Mouse (Mus musculus) right cerebral cortex, postnatal 25 days (tissue): ENCODE data around the gene Gpr150.

Experiments
- DNase-seq: peaks from one replicate; pipeline ENCODE4 v3.0.0; 2022

The Gpr150 gene

DNA sequence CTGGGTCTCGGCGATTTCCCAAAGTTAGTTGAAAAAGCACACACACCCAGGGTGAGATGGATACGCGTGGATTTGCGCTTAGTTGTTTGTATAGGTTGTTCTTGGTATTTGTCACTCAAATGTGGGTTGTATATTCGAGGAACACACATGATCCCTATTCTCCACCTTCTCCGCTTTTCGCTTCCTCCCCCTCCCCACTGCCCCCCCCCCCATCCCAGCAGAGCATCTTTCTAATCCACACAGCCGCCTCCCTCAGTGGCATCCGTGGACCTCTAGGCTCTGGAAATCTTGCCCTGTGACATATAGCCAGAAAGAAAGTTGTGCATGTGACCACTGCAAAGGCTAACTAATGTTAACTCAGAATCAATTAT is at the start of gene Gpr150:
TSS of gene Gpr150 (minus strand) at position 101 of the 371 bp plus-strand sequence.
- no peak for DNase-seq

DNA sequence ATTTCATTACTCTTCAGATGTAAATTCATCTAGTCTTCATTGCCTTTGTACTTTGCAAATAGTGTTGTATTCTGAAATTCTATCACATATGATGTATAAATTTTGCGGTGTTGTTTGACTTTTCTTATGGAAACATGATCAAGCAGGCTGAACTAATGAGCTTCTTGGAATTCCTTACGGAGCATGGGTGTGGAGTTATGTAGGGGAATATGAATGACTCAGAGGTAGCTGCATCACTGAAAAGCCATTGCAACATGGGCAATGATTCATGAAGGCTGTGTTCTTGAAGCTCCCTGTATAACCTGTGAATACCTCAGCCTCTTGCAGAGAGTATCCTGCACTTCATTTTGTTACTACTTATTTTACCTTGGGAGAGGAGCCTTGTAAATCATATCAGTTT is 45.2 kb upstream of the Gpr150 start:
- no peak for DNase-seq

DNA sequence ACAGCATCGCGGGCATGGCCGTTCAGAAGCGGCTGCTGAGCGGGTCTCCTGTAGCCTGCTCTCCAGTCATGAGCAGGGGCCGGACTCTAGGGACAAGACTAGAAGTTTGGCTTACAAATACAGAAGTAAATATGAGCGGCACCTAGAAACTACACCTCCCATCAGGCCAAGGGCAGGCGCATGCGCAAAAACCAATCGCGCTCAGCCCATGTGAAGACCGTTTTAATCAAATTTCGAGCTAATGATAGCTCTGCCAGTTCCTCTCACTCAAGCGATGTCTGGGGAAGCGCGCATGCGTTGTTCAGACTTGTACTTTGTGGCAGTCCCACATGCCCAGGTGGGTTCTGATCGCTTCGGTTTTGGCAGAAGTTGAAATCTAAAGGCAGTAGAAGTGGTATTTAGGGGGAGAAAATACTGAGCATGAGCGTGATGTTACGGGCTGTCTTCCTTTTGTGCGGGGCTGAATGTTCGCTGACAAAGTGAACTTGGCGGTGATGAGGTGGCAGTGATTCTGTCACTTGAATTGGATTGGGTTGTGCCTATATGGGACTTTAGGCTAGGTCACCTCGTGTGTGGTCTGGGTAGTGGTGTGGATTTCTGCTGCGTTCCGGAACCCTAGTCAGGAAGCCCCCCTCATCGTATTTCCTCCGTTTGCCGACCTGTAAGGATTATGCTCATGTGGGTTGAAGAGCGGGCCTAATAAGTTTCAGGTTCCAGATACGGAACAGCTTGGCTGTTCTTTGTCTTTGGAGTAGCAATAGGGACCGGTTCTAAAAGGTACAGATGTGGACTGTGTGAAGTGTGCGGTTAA is 41.9 kb upstream of the Gpr150 start, which contains the start of the genes Arsk and Ttc37:
TSS of gene Arsk (minus strand) at position 168 of the 811 bp plus-strand sequence.
TSS of gene Ttc37 (plus strand) at position 242 of the 811 bp plus-strand sequence.
- peak; percentile 92 for DNase-seq

DNA sequence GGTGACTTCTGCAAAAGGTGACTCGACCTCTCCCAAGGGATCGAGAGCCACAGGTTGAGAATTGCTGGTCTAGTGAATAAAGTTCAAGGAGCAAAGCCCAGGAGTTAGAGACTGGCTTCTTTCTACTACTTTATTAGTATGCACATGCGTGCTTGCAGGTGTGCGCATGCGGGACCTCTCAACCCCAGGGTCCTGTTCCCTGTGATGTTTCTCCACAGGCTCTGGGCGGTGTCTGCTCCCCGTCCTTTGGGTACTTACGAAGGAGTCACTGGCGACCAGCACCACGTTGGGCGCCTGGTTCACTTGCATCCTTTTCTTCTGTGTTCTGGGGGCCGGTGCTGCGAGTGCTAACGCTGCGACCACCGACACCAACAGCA is 41.3 kb upstream of the Gpr150 start:
- no peak for DNase-seq

DNA sequence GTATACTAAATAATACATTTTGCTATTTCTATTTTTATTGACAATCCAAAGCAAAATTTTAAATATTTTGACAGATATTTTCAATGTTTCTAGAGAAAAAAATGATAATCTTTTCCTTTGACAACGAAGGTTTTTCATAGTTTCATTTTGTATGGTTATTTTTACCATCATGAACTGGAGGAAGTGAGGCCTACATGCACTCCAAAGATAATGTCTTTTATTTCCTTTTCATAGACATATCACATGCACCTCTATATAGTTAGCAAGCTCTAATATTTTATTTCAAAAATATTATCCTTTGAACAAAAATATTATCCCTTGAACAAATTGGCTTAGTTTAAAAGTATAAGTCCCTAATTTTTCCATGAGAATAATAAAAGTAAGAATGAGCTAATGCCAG is 17.5 kb upstream of the Gpr150 start:
- no peak for DNase-seq

DNA sequence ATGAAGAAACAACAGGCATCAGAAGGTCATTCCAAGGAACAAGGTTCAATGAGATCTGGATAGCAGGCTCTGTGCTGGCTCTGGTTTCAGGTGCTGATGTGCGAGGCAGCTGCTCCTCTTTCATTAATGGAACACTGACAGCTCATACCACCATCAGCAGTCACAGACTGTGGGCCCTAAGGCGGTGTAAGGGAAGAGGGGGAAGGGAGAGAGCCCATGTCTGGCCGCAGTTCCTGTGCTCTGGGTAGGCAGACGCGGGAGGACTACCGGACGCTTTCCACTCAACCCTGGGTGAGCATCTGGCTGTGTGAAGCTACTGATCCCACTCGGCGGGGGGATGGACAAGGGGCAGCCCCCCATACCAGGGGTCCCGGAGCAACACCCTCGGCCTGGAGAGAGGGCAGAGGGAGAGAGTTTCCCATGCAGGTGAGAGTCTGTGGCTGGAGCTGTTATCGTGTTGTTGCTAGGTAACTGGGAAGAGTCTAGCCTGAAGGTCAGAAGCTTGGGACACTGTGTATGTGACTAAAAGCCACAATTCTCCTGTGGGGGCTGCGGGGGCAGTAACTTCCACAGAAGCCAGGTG is 7.7 kb upstream of the Gpr150 start:
- DNase-seq: no peak

DNA sequence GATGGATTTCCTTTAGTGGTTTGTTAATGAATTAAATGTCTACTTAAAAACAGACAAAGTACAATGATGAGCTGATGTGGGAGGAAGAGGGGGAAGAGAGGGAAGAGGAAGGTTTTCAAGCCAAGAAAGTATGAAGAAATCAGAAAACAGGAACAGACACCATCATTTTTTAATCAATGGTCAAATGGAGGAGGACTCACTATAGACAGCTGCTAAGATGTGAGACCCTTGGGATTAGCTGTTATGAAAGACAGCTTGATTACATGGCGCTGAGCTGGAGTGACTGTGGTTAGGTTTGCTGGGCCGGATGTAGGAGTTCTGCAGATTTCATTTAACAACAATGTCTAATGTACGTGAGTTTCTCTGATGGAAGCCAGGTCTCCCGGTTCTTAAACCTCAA is 6.8 kb upstream of the Gpr150 start:
- no peak for DNase-seq

DNA sequence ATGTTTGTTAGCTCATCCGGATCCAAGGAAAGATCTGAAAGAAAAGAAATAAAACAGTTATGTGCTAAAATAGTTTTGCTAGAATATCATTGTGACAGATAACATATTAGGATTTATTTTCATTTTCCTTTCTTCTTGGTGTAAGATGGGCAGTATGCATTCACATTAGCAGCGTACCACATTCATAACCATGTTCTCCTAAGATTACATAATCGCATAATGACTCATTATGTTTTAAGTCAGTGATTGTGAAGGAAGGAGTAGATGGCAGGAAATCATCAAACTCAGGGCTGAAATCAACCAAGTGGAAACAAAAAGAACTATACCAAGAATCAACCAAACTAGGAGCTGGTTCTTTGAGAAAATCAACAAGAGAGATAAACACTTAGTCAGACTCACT is 5.8 kb upstream of the Gpr150 start:
- no peak for DNase-seq

DNA sequence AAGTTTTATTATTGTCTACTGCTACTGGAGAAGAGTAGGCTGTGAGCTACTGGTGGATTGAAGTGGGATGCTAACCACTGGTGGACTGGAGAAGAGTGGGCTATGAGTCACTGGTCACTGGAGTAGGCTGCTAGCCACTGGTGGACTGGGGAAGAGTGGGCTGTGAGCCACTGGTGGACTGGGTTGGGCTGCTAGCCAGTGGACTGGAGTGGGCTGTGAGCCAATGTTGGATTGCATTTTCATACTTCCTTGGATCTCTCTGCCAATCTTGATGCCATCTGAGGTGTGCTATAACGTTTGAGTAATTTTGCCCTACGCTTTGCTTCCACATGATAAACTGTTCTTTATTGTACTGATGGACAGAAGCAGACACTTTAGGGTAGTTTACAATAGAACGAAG is 5.3 kb upstream of the Gpr150 start:
- no peak for DNase-seq

DNA sequence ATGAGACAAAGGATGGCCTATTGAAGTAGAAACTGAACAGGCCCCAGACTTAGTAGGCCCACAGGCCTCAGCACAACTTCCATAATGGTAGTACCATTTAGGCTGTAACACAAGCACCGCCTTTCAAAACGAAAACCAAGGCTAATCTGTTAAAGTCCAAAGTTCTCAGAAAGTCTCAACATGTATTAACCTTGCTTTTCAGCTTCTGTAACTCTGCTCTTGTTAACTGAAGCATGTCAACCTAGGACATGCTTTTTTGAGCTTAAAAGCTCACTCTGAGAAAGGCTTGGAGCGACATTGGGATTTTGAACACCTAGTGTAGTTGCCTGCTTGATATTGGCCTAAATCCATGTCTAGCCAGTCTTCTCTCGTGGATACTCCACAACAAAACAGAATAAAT is 2.8 kb upstream of the Gpr150 start:
- DNase-seq: no peak

DNA sequence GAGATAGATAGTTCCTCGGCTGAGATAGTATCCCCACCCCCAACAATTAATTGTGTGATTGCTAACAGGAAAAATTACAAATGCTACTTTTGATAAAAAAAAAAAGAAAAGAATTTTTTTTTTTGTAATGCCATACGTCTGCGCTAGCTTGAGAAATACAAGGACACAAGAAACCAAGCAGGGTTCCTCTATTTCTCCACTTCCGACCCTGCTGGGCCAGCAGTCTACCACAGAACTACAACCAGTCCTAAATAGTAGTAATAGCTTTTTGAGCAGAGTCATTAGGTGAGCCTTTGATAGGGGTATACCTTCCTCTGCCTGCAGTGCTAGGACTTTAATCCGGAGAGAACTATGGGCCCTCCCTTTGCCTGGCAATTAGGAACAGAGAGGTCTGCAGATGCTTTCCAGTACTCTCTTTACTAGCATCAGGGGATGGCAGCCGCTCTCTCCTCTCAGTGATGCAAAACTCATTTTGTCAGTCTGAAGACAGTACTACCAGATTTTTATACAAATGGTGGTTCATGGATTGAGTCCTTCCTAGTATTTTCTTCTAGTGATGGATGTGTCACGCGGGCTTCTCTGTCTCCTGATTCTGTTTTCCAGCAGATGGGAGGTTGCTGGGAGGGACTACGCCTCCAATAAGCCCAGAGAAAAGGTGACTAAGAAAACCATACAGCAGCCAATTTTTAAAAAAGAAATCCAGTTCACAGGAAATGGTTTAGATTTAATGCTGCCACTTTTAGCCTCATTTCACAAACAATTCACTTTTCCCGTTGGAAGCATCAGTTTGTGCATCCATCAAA is 672 bp upstream of the Gpr150 start:
- peak; percentile 32 for DNase-seq

DNA sequence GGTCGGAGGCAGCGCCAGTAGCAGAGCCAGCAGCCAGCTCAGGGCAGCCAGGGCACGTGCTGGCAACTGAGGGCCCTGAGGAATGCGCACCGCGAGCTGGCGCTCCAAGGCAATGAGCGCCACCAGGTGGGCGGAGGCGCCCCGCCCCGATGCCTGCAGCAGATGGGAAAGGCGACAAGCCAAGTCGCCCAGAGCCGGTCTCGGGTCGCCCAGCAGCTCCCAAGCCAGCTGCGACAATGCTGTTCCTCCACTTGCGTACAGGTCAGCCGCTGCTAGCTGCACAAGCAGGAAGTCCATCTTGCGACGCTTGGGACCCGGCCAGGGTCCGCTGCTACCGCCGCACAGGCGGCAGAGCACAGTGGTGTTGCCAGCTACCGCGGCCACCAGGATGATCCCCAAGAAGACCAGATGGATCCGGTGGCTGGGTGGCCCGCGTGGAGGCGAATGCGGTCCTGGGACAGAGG is 503 bp downstream of the Gpr150 start:
- peak; percentile 82 for DNase-seq

DNA sequence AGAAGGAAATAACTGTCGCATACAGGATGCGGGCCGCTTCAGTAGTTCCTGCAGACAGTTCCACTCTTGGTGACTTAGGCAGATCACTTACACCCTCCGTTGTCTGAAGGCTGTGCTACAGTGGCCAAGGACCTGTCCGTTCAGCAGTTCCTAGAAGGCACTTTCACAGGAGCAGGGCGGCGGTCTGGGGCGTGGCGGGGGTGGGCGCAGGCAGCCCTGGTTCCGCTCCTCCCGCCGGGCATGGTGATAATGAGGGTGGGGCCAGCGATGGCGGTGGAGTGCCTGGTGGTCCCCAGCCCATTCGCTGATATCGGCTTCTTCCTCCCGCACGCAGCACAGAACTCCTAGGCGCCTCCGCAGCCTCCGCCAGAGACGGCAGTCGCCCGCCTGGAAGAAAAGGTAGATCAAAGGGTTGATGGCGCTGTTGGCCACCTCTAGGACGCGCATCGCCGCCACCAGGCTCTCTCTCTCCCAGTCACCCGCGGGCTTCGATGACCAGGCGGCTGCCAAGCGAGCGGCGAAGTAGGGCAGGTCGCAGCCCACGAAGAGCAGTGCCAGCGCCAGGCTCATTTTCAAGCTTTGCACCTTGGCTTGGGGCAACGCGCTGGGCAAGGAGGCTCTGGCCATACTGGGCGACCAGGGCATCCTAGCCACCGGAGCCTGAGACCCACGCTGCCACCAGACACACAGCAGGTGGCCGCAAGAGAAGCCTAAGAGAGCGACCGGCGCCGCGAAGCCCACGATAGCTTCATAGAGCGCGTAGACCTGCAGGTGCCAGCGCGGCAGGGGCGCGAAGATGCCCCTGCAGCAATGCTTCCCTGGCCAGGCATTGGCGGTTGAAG is 1.2 kb downstream of the Gpr150 start:
- peak; percentile 52 for DNase-seq

DNA sequence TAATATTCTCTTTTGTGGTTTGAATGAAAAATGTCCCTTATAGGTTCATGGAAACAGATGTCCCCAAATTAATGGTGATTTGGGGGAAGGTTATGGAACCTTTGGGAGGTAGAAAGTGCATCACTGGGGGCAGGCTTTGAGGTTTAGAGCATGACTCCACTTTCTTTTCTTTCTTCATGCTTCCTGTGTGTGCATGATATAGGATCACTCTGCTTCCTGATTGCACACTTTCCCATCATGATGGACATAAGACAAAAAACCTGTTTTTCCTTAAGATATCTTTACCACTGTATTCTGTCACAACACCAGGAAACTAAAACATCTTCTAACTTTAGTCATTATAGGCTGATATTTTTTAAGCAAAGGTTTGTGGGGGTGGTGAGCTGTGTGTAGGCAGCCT is 11.8 kb downstream of the Gpr150 start:
- DNase-seq: no peak

DNA sequence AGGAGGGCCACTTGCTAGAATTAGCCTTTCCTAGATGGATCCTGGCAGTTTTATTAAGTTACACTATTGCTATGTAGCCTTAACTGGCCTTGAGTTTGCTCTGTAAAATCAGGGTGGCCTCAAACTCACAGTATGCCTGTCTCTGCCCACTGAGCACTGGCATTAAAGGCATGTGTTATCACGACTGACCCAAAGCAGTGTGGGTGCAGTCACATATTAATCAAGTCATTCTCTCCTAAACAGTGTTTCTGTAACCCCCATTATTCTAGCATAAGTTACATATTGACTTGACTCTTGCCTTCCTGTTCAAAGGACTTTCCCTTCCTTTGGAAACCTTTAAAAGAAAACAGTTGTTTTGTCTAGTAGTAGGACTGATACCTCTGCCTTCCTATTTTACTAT is 14.3 kb downstream of the Gpr150 start:
- no peak for DNase-seq

DNA sequence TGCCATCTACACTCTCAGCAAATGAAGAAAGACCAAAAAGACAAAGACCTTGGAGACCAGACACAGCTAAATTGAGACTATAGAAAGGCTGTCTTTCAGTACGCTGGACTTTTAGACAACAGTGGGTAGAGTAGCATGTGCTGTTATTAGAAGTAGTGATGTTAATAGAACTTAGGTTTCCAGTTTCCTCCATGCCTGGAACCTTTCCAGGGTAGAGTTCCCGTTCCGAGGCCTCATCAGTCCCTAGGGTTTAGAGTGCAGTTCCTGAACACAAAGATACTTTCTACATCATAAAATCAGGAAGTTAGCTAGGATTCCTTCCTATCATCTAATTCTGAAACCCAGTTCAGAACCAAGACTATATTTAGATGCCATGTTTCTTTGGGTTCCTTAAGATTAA is 32.2 kb downstream of the Gpr150 start:
- DNase-seq: no peak

DNA sequence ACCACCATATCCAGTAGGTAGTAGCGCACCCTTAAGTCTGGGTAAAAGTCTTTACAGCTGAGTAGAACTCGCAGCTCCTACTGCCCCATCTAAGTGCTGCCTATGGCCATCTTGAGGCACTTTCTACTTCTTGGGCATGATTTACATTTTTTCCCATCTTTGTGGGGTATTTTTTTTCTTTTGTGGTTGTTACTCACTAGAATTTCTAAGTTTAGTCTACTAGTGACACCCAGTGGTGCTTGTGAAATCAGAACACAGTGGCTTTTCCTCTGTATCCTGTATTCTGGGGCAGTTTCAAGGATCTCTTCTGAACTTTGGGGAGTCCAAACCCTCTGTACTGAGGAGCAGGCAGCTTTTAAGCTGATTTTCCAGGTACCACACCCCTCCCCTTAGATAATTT is 35.0 kb downstream of the Gpr150 start:
- no peak for DNase-seq

DNA sequence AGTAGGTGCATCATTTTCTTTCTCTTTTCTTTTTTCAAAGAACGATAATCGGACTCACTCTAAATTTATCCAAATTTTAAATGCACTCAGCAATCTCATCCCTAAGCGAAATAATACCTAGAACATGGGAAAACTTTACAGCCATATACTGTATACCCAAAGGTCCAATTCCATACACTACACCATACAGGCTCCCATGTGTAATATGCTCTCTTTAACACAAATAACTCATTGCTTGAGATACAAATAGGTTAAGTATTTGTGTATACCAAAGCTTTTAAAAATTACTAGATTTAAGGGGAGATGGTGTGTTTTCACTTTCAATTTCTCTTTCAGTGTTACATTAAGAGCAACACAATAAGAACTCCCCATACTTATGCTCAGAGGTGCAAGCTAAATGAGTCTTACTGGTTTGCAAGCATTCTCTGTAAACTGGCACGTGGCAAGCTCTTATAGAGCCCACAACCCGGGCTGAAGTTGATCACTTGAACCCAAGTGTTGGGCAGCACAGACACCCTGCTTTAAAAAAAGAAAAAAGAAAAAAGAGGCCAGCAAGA is 37.9 kb downstream of the Gpr150 start:
- DNase-seq: no peak

DNA sequence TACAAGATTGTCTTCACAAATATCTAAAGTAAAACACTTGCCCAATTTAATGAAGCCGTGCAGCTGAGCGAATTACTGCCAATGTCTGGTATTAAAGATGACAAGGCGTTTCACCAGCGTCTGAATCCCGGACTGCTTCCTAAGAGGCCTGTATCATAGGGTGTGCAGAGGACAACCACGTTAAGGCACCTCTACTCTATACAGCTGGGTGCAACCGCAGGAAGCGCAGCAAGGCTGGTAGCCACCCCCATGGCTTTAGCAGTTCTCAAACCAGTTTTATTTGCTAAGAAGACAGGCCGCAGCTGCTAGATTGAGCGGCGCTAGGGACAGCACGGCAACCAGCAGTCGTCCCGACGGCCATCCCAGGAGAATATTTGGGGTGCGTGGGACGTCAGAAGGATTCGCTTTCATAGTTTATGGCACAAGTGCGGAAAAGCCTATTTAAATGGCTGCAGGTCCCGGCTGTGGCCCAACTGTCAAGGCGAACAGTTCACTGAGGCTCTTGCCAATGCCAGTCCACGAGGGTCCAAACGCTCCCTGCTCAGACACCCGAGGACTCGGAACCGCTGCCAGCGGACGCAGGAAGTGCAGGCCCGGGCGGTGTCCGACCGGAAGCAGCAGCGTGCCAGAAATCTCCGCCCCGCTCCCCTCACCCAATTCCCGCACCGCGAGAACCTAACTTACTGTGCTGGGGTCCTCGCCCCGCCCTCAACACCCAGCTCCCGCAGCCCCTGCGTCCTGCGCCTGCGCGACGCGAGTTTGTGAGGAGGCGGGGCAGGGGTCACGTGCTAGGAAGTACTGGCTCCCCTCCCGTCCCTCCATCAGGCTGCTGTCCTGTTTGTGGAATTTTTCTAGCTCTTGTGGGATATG is 38.6 kb downstream of the Gpr150 start, which contains the start of gene Rfesd:
TSS of gene Rfesd (minus strand) at position 746 of the 870 bp plus-strand sequence.
- DNase-seq: peak; percentile 96

DNA sequence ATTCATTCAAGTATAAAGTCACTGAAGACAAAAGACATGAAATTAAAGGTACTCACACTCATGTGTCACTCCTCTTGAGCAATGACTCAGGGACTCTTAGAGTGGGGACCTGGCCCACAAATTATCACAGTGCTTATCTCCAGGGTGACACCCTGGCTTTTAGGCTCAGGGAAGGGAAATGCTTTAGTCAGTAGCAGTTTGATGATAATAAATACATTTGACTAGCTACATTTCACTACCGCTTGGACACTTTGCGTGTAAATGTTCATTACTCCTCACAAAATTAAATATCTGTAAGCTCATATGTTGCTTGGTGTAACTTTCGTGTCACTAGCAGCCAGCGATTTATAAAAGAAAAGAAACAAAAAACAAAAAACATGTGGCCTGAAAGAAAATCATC is 39.3 kb downstream of the Gpr150 start:
- no peak for DNase-seq

DNA sequence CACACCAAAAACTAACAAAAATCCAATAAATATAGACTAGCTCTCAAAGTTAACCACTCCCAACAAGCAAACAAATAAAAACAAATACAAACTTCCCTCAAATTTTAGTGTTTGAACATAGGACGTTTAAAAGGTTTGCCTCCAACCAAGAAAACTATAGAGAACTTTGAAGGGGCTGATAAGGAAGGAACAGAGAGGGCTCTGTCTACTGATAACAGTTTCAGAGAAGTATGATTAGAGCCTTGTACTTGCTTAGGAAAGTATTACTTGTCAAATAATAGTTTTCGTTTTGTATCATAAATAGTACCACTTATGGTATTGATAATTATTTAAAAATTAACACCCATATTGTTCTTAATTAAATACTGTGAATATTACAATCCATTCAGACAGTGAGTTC is 42.3 kb downstream of the Gpr150 start:
- no peak for DNase-seq
